Mouse (Mus musculus) lung, embryonic 14.5 days (tissue): ENCODE data around the gene Spaca7. TPM values are rescaled to one million over a fixed set of nuclear protein-coding genes. Genes with fewer than 3 reads are reported as not detected.
"Not testable (repeated sequence)": the region's sequence is repeated elsewhere in the genome, so short reads cannot be mapped to it uniquely, and the experiment has no call there.

Source experiments
- ATAC-seq: fragments of 200-750 bp; cut with Nextera tagmentation; 2 replicates; pipeline ENCODE4 v1.8.0; 2017; ENCODE audit warnings: mild to moderate bottlenecking, moderate TSS enrichment, moderate library complexity; ENCODE audit not compliant: insufficient read depth
- DNase-seq: peaks from one replicate; pipeline ENCODE4 v3.0.0-alpha.2; 2015
- H3K27ac ChIP-seq: fragments of 300-500 bp; sonication (generic); 2 replicates; pipeline ENCODE4 v1.5.1; 2014; ENCODE audit warnings: low read depth, mild to moderate bottlenecking, moderate library complexity
- H3K27me3 ChIP-seq: fragments of 300-500 bp; sonication (generic); 2 replicates; pipeline ENCODE4 v1.6.1; 2014; ENCODE audit warnings: low read length, control low read depth; ENCODE audit not compliant: insufficient read depth
- H3K36me3 ChIP-seq: fragments of 300-500 bp; sonication (generic); 2 replicates; pipeline ENCODE4 v1.6.1; 2014; ENCODE audit warnings: control low read depth; ENCODE audit not compliant: insufficient read depth
- H3K4me1 ChIP-seq: fragments of 300-500 bp; sonication (generic); 2 replicates; pipeline ENCODE4 v1.6.1; 2014; ENCODE audit warnings: antibody characterized with exemption, control low read depth; ENCODE audit not compliant: insufficient read depth
- H3K4me2 ChIP-seq: fragments of 300-500 bp; sonication (generic); 2 replicates; pipeline ENCODE4 v1.6.1; 2014; ENCODE audit warnings: mild to moderate bottlenecking
- H3K4me3 ChIP-seq: fragments of 300-500 bp; sonication (generic); 2 replicates; pipeline ENCODE4 v1.5.1; 2014; ENCODE audit warnings: low read depth, low read length
- H3K9ac ChIP-seq: fragments of 300-500 bp; sonication (generic); 2 replicates; pipeline ENCODE4 v1.6.1; 2014
- H3K9me3 ChIP-seq: fragments of 300-500 bp; sonication (generic); 2 replicates; pipeline ENCODE4 v1.6.1; 2016; ENCODE audit warnings: low read depth, low read length, control low read depth
- CTCF ChIP-seq: IDR thresholded peaks from 2 replicates; pipeline ENCODE4 v1.5.1; 2016; ENCODE audit warnings: antibody characterized with exemption, low read depth
- WGBS: fragments of 180-500 bp; shearing (Covaris S2); extraction: QIAGEN DNeasy Blood & Tissue Kit; methylation state at CpG from one replicate; pipeline ENCODE4 v1.1.7; 2014; 5-methylcytosine and 5-hydroxymethylcytosine counted together
- polyA plus RNA-seq: library from polyadenylated mRNA; unstranded; fragments of >200 nt; fragmentation: Nextera tagmentation; extraction: Ambion mirVana; gene quantifications from 2 replicates; pipeline ENCODE4 v1.2.1, GENCODE M21; 2014

The Spaca7 gene
- polyA plus RNA-seq, 1 experiment from 2014 or later: not detected

GRCm38 (mm10) chr8:12609752-12610449 is 37.1 kb downstream of the Spaca7 start:
- no peaks in the 10 kb centered on the region for H3K4me1 ChIP-seq
- peak overlapping the region; percentile 43 for H3K27ac ChIP-seq
- peaks cover 17% of the 10 kb centered on the region for H3K36me3 ChIP-seq
- no peak overlapping the region for H3K4me2 ChIP-seq
- H3K27me3 ChIP-seq: no peaks in the 10 kb centered on the region
- 53% methylated on average over 12 of the region's 12 CpGs for WGBS
- no peak for TF ChIP-seq CTCF
- DNase-seq (peak; percentile 16), ATAC-seq (peak; percentile 69)
- H3K4me3 ChIP-seq: no peak overlapping the region
- no peak overlapping the region for H3K9ac ChIP-seq
- H3K9me3 ChIP-seq: no peaks in the 10 kb centered on the region

- Histone ChIP-seq H3K4me3 (no peak overlapping the region), H3K4me1 (no peaks in the 10 kb centered on the region), H3K27ac (no peak overlapping the region), H3K27me3 (no peaks in the 10 kb centered on the region), H3K9me3 (no peaks in the 10 kb centered on the region), H3K36me3 (peaks cover 39% of the 10 kb centered on the region), H3K4me2 (no peak overlapping the region), H3K9ac (no peak overlapping the region)
- 78% methylated on average over 7 of the region's 7 CpGs for WGBS
- ATAC-seq: no peak
- no peak for DNase-seq
- no peak for TF ChIP-seq CTCF
Observed at GRCm38 (mm10) chr8:12613201-12613600, 40.4 kb downstream of the Spaca7 start.

- not testable (repeated sequence) for H3K4me3 ChIP-seq, DNase-seq, H3K27me3 ChIP-seq, H3K27ac ChIP-seq, H3K9ac ChIP-seq, H3K4me2 ChIP-seq, H3K9me3 ChIP-seq, H3K4me1 ChIP-seq, ATAC-seq
- H3K36me3 ChIP-seq: peaks cover 69% of the 10 kb centered on the region
- WGBS: 78% methylated on average over 3 of the region's 3 CpGs
Observed at GRCm38 (mm10) chr8:12617369-12617768, 44.5 kb downstream of the Spaca7 start.

GRCm38 (mm10) chr8:12621550-12622222 is 48.9 kb downstream of the Spaca7 start:
- no peak overlapping the region for H3K27ac ChIP-seq
- no peaks in the 10 kb centered on the region for H3K4me1 ChIP-seq
- no peak overlapping the region for H3K4me2 ChIP-seq
- ATAC-seq (no peak), DNase-seq (no peak)
- H3K27me3 ChIP-seq: no peaks in the 10 kb centered on the region
- no peak overlapping the region for H3K4me3 ChIP-seq
- WGBS: 92% methylated on average over 18 of the region's 18 CpGs
- no peak overlapping the region for H3K9ac ChIP-seq
- H3K36me3 ChIP-seq: peaks cover 70% of the 10 kb centered on the region
- no peak for TF ChIP-seq CTCF
- H3K9me3 ChIP-seq: no peaks in the 10 kb centered on the region

GRCm38 (mm10) chr8:12625890-12626289 is 53.1 kb downstream of the Spaca7 start:
- no peak overlapping the region for H3K9ac ChIP-seq
- WGBS: 82% methylated on average over 5 of the region's 5 CpGs
- peaks cover 76% of the 10 kb centered on the region for H3K36me3 ChIP-seq
- no peaks in the 10 kb centered on the region for H3K4me1 ChIP-seq
- no peaks in the 10 kb centered on the region for H3K27me3 ChIP-seq
- H3K27ac ChIP-seq: no peak overlapping the region
- H3K4me2 ChIP-seq: no peak overlapping the region
- no peaks in the 10 kb centered on the region for H3K9me3 ChIP-seq
- ATAC-seq (no peak), DNase-seq (no peak)
- no peak overlapping the region for H3K4me3 ChIP-seq
- no peak for TF ChIP-seq CTCF

GRCm38 (mm10) chr8:12629079-12629478 is 56.2 kb downstream of the Spaca7 start:
- H3K27ac ChIP-seq: no peak overlapping the region
- peak; percentile 84 for TF ChIP-seq CTCF
- peak; percentile 71 for ATAC-seq
- no peak overlapping the region for H3K4me3 ChIP-seq
- H3K36me3 ChIP-seq: peaks cover 59% of the 10 kb centered on the region
- no peaks in the 10 kb centered on the region for H3K27me3 ChIP-seq
- H3K4me1 ChIP-seq: no peaks in the 10 kb centered on the region
- no peak overlapping the region for H3K9ac ChIP-seq
- peak; percentile 77 for DNase-seq
- no peaks in the 10 kb centered on the region for H3K9me3 ChIP-seq
- H3K4me2 ChIP-seq: no peak overlapping the region
- 31% methylated on average over 3 of the region's 3 CpGs for WGBS

- Histone ChIP-seq H3K4me1 (no peaks in the 10 kb centered on the region), H3K9ac (no peak overlapping the region), H3K4me2 (no peak overlapping the region), H3K9me3 (no peaks in the 10 kb centered on the region), H3K27ac (no peak overlapping the region), H3K4me3 (no peak overlapping the region), H3K36me3 (peaks cover 65% of the 10 kb centered on the region), H3K27me3 (no peaks in the 10 kb centered on the region)
- 79% methylated on average over 2 of the region's 2 CpGs for WGBS
- no peak for TF ChIP-seq CTCF
- no peak for DNase-seq
- no peak for ATAC-seq
Observed at GRCm38 (mm10) chr8:12635366-12635765, 62.5 kb downstream of the Spaca7 start.
